ENCODE assay signal across 16 mouse cellular contexts in genomic region chr6:16606687-16607392, GRCm38 (mm10).
DNase-seq lines count a peak whose midpoint lies in the region; ATAC-seq lines count a peak whose summit lies in the region.
"Had no signal": no experiment of that assay in that cellular context is flagged by ENCODE, and none has a peak within 500 bp of the region (broad histone marks: within the 10 kb centered on the region; RNA-seq: fewer than 3 reads in every experiment).

No protein-coding gene starts in this region.

- 80% methylated on average over 4 of the region's 4 CpGs for WGBS in midbrain, embryonic 15.5 days
- 78% methylated on average over 4 of the region's 4 CpGs for WGBS in midbrain, embryonic 14.5 days
- WGBS in hindbrain, embryonic 12.5 days: 61% methylated on average over 4 of the region's 4 CpGs
- WGBS in neural tube, embryonic 15.5 days: 56% methylated on average over 4 of the region's 4 CpGs

- H3K9me3 ChIP-seq in midbrain, embryonic 15.5 days: no peaks in the 10 kb centered on the region
- no peaks in the 10 kb centered on the region for H3K9me3 ChIP-seq in midbrain, embryonic 14.5 days (ENCODE audit: control insufficient read depth, low read length)
- no peaks in the 10 kb centered on the region for H3K9me3 ChIP-seq in hindbrain, embryonic 12.5 days (replicated peaks)
- H3K9me3 ChIP-seq in neural tube, embryonic 15.5 days (replicated peaks): no peaks in the 10 kb centered on the region
- H3K9me3 ChIP-seq: embryonic facial prominence, embryonic 10.5 days had no signal

- ATAC-seq in midbrain, embryonic 15.5 days (replicated peaks): peak; percentile 52; the same call in 1 of the 2 replicates
- ATAC-seq in midbrain, embryonic 14.5 days (ENCODE audit: low FRiP score, low TSS enrichment): no peak; the same call in 1 of the 2 replicates
- peak; percentile 86 for ATAC-seq in hindbrain, embryonic 12.5 days (ENCODE audit: low FRiP score)
- peak; percentile 68; the same call in 1 of the 2 replicates for ATAC-seq in neural tube, embryonic 15.5 days (ENCODE audit: low FRiP score)

- H3K27me3 ChIP-seq in midbrain, embryonic 15.5 days (replicated peaks): no peaks in the 10 kb centered on the region
- no peaks in the 10 kb centered on the region for H3K27me3 ChIP-seq in midbrain, embryonic 14.5 days (ENCODE audit: control insufficient read depth, insufficient read depth, low read length)
- H3K27me3 ChIP-seq in hindbrain, embryonic 12.5 days: no peaks in the 10 kb centered on the region
- no peaks in the 10 kb centered on the region for H3K27me3 ChIP-seq in neural tube, embryonic 15.5 days (replicated peaks)

- DNase-seq in embryo, embryonic 11 days: peak; percentile 6
- no peak for DNase-seq in embryo, embryonic 9.5 days (ENCODE audit: extremely low spot score)
- no peak for DNase-seq in midbrain, embryonic 14.5 days
- DNase-seq in urinary bladder, adult 18-20 months (ENCODE audit: low spot score in 2 of 2): no peak
- DNase-seq in layer of hippocampus, adult 8-10 months (ENCODE audit: low spot score in 2 of 2): no peak
- DNase-seq: cerebellum, adult 2 months; kidney, postnatal 25 days; layer of hippocampus, postnatal 36 days; lung, embryonic 14.5 days; spleen, adult 18-20 months had no signal

- H3K4me1 ChIP-seq in midbrain, embryonic 15.5 days: no peaks in the 10 kb centered on the region
- H3K4me1 ChIP-seq in midbrain, embryonic 14.5 days (ENCODE audit: control insufficient read depth, insufficient read depth, low read length): no peaks in the 10 kb centered on the region
- H3K4me1 ChIP-seq in hindbrain, embryonic 12.5 days: peaks cover 6% of the 10 kb centered on the region; the same call in 1 of the 2 replicates
- peaks cover 6% of the 10 kb centered on the region; the same call in 1 of the 2 replicates for H3K4me1 ChIP-seq in neural tube, embryonic 15.5 days

- no peaks in the 10 kb centered on the region for H3K36me3 ChIP-seq in midbrain, embryonic 15.5 days (replicated peaks)
- no peaks in the 10 kb centered on the region for H3K36me3 ChIP-seq in midbrain, embryonic 14.5 days (ENCODE audit: control insufficient read depth, insufficient read depth, low read length)
- H3K36me3 ChIP-seq in hindbrain, embryonic 12.5 days: no peaks in the 10 kb centered on the region
- H3K36me3 ChIP-seq in neural tube, embryonic 15.5 days: no peaks in the 10 kb centered on the region
- H3K36me3 ChIP-seq: embryonic facial prominence, embryonic 10.5 days had no signal

- no peak overlapping the region for H3K4me3 ChIP-seq in midbrain, embryonic 15.5 days
- H3K4me3 ChIP-seq in midbrain, embryonic 14.5 days (replicated peaks; ENCODE audit: low read depth, low read length): no peak overlapping the region
- H3K4me3 ChIP-seq in hindbrain, embryonic 12.5 days: no peak overlapping the region
- H3K4me3 ChIP-seq in neural tube, embryonic 15.5 days (replicated peaks): no peak overlapping the region
- H3K4me3 ChIP-seq: embryonic facial prominence, embryonic 10.5 days; erythroblast, embryonic 14.5 days had no signal

- H3K9ac ChIP-seq in midbrain, embryonic 15.5 days: no peak overlapping the region
- H3K9ac ChIP-seq in midbrain, embryonic 14.5 days (replicated peaks; ENCODE audit: low read length): no peak overlapping the region
- no peak overlapping the region for H3K9ac ChIP-seq in hindbrain, embryonic 12.5 days
- H3K9ac ChIP-seq in neural tube, embryonic 15.5 days (replicated peaks): no peak overlapping the region
- H3K9ac ChIP-seq: lung, embryonic 14.5 days had no signal

- H3K4me2 ChIP-seq in midbrain, embryonic 15.5 days: no peak overlapping the region
- H3K4me2 ChIP-seq in midbrain, embryonic 14.5 days (ENCODE audit: low read length): no peak overlapping the region
- H3K4me2 ChIP-seq in hindbrain, embryonic 12.5 days (replicated peaks): no peak overlapping the region
- H3K4me2 ChIP-seq in neural tube, embryonic 15.5 days: no peak overlapping the region
- H3K4me2 ChIP-seq: liver, embryonic 11.5 days; lung, embryonic 14.5 days had no signal

- no peak overlapping the region for H3K27ac ChIP-seq in midbrain, embryonic 15.5 days
- no peak overlapping the region for H3K27ac ChIP-seq in midbrain, embryonic 14.5 days (replicated peaks; ENCODE audit: low read depth, low read length)
- H3K27ac ChIP-seq in hindbrain, embryonic 12.5 days: no peak overlapping the region
- no peak overlapping the region for H3K27ac ChIP-seq in neural tube, embryonic 15.5 days (replicated peaks)
- H3K27ac ChIP-seq: embryonic facial prominence, embryonic 10.5 days had no signal
